Mouse (Mus musculus): ENCODE results near the gene 2410002F23Rik.

- TF ChIP-seq CTCF (IDR thresholded peaks at IDR 0.05) (no peak), EP300 (IDR thresholded peaks at IDR 0.05) (no peak)
Measured at GRCm38 (mm10) chr7:44257278-44257677, 10.8 kb downstream of the 2410002F23Rik start, which contains the start of gene Acp4.
